Comparison of ENCODE assay signal across 7 mouse cellular contexts in genomic region chr5:125136996-125137671, GRCm38 (mm10). TPM values are rescaled to one million over a fixed set of nuclear protein-coding genes. Genes with fewer than 3 reads are reported as not detected.
DNase-seq lines count a peak whose midpoint lies in the region; ATAC-seq and TF ChIP-seq lines count a peak whose summit lies in the region.

No protein-coding gene starts in this region.

- H3K27me3 ChIP-seq in heart, embryonic 14.5 days (ENCODE audit: control insufficient read depth, insufficient read depth, low read length): no peaks in the 10 kb centered on the region
- no peaks in the 10 kb centered on the region for H3K27me3 ChIP-seq in liver, embryonic 14.5 days (ENCODE audit: control insufficient read depth, insufficient read depth, low read length)

- no peak for TF ChIP-seq EP300 in liver, embryonic 14.5 days (IDR thresholded peaks at IDR 0.05; ENCODE audit: low read depth)

- no peaks in the 10 kb centered on the region for H3K36me3 ChIP-seq in heart, embryonic 14.5 days (ENCODE audit: control insufficient read depth, insufficient read depth, low read length)
- no peaks in the 10 kb centered on the region for H3K36me3 ChIP-seq in liver, embryonic 14.5 days (replicated peaks; ENCODE audit: control insufficient read depth, insufficient read depth, low read depth)

- H3K4me1 ChIP-seq in heart, embryonic 14.5 days (ENCODE audit: control insufficient read depth in 2 of 2, insufficient read depth in 2 of 2, low read length in 2 of 2): peaks cover 68 to 79% of the 10 kb centered on the region in 2 experiments
- peaks cover 0 to 18% of the 10 kb centered on the region in 2 experiments; a peak in 2 of 4 replicates for H3K4me1 ChIP-seq in liver, embryonic 14.5 days (replicated peaks; ENCODE audit: control insufficient read depth in 2 of 2, insufficient read depth in 2 of 2, low read length in 1 of 2)

- H3K27ac ChIP-seq in heart, embryonic 14.5 days (replicated peaks in 1 of 2; ENCODE audit: control insufficient read depth in 1 of 2, insufficient read depth in 1 of 2, low read depth in 2 of 2, low read length in 2 of 2): no peak overlapping the region
- H3K27ac ChIP-seq in liver, embryonic 14.5 days: no peak overlapping the region

- no peak for TF ChIP-seq CTCF in liver, embryonic 14.5 days (IDR thresholded peaks at IDR 0.05; ENCODE audit: low read depth)

- H3K9me3 ChIP-seq in heart, embryonic 14.5 days (ENCODE audit: control insufficient read depth, low read length): no peaks in the 10 kb centered on the region
- H3K9me3 ChIP-seq in liver, embryonic 14.5 days (ENCODE audit: control insufficient read depth, low read length): no peaks in the 10 kb centered on the region

- H3K9ac ChIP-seq in heart, embryonic 14.5 days (ENCODE audit: low read length): 0 out of 2 replicates have a peak overlapping the region, but pooled peaks have one; percentile 32
- no peak overlapping the region for H3K9ac ChIP-seq in liver, embryonic 14.5 days (replicated peaks)

- no peak overlapping the region for H3K4me3 ChIP-seq in heart, embryonic 14.5 days (ENCODE audit: control insufficient read depth in 1 of 2, insufficient read depth in 1 of 2, low read depth in 1 of 2, low read length in 2 of 2)
- H3K4me3 ChIP-seq in liver, embryonic 14.5 days (ENCODE audit: insufficient read depth in 1 of 2, low read depth in 2 of 2, low read length in 2 of 2): no peak overlapping the region

- DNase-seq in CD4-positive helper T cell, adult 2 months (ENCODE audit: low read depth, low spot score): peak; percentile 48
- DNase-seq in NIH3T3 (ENCODE audit: low read depth): peak; percentile 68
- peak; percentile 26 to 35 (median 28) for DNase-seq in liver, embryonic 14.5 days (ENCODE audit: low read depth in 3 of 3, low spot score in 3 of 3)
- DNase-seq in urinary bladder, postnatal 10 days (ENCODE audit: low spot score): no peak
- DNase-seq in layer of hippocampus, adult 9-10 months (ENCODE audit: low spot score): no peak

- ATAC-seq in heart, embryonic 14.5 days (ENCODE audit: insufficient number of reproducible peaks, insufficient read depth, low FRiP score, low read depth): no peak
- ATAC-seq in liver, embryonic 14.5 days (ENCODE audit: insufficient read depth): no peak
- ATAC-seq in neutrophil, adult 5-6 weeks (ENCODE audit: extremely low read depth, insufficient number of reproducible peaks, low FRiP score, poor library complexity, severe bottlenecking): peak; percentile 14; the same call in 1 of the 2 replicates

- no peak overlapping the region for H3K4me2 ChIP-seq in heart, embryonic 14.5 days (ENCODE audit: low read length)
- H3K4me2 ChIP-seq in liver, embryonic 14.5 days (ENCODE audit: low read depth): no peak overlapping the region

- WGBS in heart, embryonic 14.5 days: 48% methylated on average over 14 of the region's 14 CpGs
- 27% methylated on average over 14 of the region's 14 CpGs for WGBS in liver, embryonic 14.5 days (ENCODE audit: insufficient replicate concordance)

RNA-seq across cellular contexts. Expression of gene Ncor2, which starts 41.9 kb away (rescaled TPM):
- 16.2 and 17.6 TPM in 2 replicates for polyA plus RNA-seq in heart, embryonic 14.5 days (2014; fragmentation: Nextera tagmentation; extraction: Ambion mirVana)
- polyA plus RNA-seq in liver, embryonic 14.5 days (2012; rRNA removed): 4.1 and 4.4 TPM in 2 replicates
- 3.2 and 3.5 TPM in 2 replicates for polyA plus RNA-seq in liver, embryonic 14.5 days (2014; fragmentation: Nextera tagmentation; extraction: Ambion mirVana)
- 16.9 and 23.6 TPM in 2 replicates for total RNA-seq in neutrophil, adult 5-6 weeks (2017)

Comparison
In these comparisons a context has a peak if more than half of its experiments do, and no peak if none do; other contexts are left out.
1. DNase-seq: peak in CD4-positive helper T cell, adult 2 months (single experiment), NIH3T3 (single experiment) and liver, embryonic 14.5 days (3 of 3); none in urinary bladder, postnatal 10 days (single experiment) and layer of hippocampus, adult 9-10 months (single experiment).